Mouse (Mus musculus): ENCODE measurements around the gene Gm21739. TPM values are rescaled to one million over a fixed set of nuclear protein-coding genes. Genes with fewer than 3 reads are reported as not detected.
"Not testable (repeated sequence)": the region's sequence is repeated elsewhere in the genome, so short reads cannot be mapped to it uniquely, and the experiment has no call there.

The Gm21739 gene
- not detected in 2 replicates for total RNA-seq (2017)

- ATAC-seq (ENCODE audit: extremely low read depth, insufficient number of reproducible peaks, low FRiP score, poor library complexity, severe bottlenecking), result not testable (repeated sequence)
These were observed at the start of gene Gm21739 for GRCm38 (mm10) chrY:44264344-44264743. Gene Gm21739, minus strand, starts transcription at chrY:44264444.

Data from neutrophil, adult 5-6 weeks (primary cell).